Mouse (Mus musculus) midbrain, embryonic 10.5 days (tissue): Measurements from ENCODE around the gene Stk17b. TPM values are rescaled to one million over a fixed set of nuclear protein-coding genes. Genes with fewer than 3 reads are reported as not detected.
"Not testable (repeated sequence)": the region's sequence is repeated elsewhere in the genome, so short reads cannot be mapped to it uniquely, and the experiment has no call there.

Experiments
- DNase-seq: peaks from one replicate; pipeline ENCODE4 v3.0.0-alpha.2; 2017; ENCODE audit warnings: low spot score
- H3K27ac ChIP-seq: fragments of 300-500 bp; sonication (generic); replicated peaks from 2 replicates; pipeline ENCODE4 v1.5.1; 2016; ENCODE audit warnings: mild to moderate bottlenecking
- H3K27me3 ChIP-seq: fragments of 300-500 bp; sonication (generic); 2 replicates; pipeline ENCODE4 v1.6.1; 2016; ENCODE audit warnings: low read depth, mild to moderate bottlenecking; ENCODE audit not compliant: poor library complexity, severe bottlenecking
- H3K36me3 ChIP-seq: fragments of 300-500 bp; sonication (generic); 2 replicates; pipeline ENCODE4 v1.6.1; 2016; ENCODE audit warnings: mild to moderate bottlenecking, moderate library complexity
- H3K4me1 ChIP-seq: fragments of 300-500 bp; sonication (generic); 2 replicates; pipeline ENCODE4 v1.6.1; 2016
- H3K4me3 ChIP-seq: fragments of 300-500 bp; sonication (generic); 2 replicates; pipeline ENCODE4 v1.5.1; 2016; ENCODE audit warnings: mild to moderate bottlenecking, moderate library complexity
- H3K9me3 ChIP-seq: fragments of 300-500 bp; sonication (generic); replicated peaks from 2 replicates; pipeline ENCODE4 v1.6.1; 2016; ENCODE audit warnings: mild to moderate bottlenecking
- WGBS: fragments of 180-500 bp; shearing (Covaris S2); methylation state at CpG from one replicate; pipeline ENCODE4 v1.1.7; 2016; 5-methylcytosine and 5-hydroxymethylcytosine counted together
- polyA plus RNA-seq: library from polyadenylated mRNA; unstranded; fragments of >200 nt; fragmentation: Nextera tagmentation; extraction: Ambion mirVana; gene quantifications from 2 replicates; pipeline ENCODE4 v1.2.1, GENCODE M21; 2016

Gene Stk17b
- polyA plus RNA-seq, 1 experiment from 2014 or later, result 9.6 TPM

DNA sequence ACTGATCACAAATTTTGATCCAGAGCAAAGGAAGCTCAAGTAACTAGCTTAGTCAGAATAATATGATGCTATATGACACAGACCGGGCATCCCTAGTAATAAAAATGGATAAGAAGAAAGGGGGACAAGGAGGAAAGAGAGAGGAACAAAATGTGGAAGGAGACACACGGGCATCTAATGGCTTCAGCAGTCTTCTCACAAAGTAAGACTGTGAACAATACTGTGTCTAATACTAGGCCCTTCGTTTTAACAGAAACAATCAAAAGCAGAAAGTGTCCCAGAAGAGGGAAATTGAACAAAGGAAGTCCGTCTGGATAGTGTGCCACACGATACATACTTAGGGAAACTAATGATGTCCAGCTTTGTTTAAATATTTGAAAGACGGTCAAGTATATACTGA, 10.0 kb downstream of the Stk17b start:
- Histone ChIP-seq H3K4me1 (no peaks in the 10 kb centered on the region), H3K27ac (no peak overlapping the region), H3K4me3 (no peak overlapping the region), H3K27me3 (no peaks in the 10 kb centered on the region), H3K9me3 (no peaks in the 10 kb centered on the region), H3K36me3 (no peaks in the 10 kb centered on the region)
- 90% methylated on average over 6 of the region's 6 CpGs for WGBS
- no peak for DNase-seq

DNA sequence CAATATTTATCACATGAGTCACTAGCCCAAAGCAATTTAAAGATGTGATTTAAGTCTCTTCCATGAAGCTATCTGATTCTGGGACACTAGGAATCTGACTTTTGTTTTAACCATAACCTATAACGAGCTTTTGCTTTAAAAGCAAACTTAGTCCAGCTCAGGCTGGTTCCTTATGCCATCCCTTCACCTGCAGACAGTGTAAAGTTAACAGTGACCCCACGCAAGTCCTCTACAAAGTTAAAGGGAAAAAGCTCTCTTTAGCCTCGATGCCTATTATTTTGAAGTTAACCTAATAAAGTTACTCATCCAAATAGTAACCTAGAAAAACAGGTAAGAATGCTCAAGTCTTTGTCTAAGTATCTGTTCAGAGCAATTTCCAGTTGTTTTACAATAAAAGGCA, 10.5 kb downstream of the Stk17b start:
- Histone ChIP-seq H3K9me3 (no peaks in the 10 kb centered on the region), H3K4me1 (no peaks in the 10 kb centered on the region), H3K27ac (no peak overlapping the region), H3K36me3 (no peaks in the 10 kb centered on the region), H3K4me3 (no peak overlapping the region), H3K27me3 (no peaks in the 10 kb centered on the region)
- 90% methylated on average over 3 of the region's 3 CpGs for WGBS
- no peak for DNase-seq

DNA sequence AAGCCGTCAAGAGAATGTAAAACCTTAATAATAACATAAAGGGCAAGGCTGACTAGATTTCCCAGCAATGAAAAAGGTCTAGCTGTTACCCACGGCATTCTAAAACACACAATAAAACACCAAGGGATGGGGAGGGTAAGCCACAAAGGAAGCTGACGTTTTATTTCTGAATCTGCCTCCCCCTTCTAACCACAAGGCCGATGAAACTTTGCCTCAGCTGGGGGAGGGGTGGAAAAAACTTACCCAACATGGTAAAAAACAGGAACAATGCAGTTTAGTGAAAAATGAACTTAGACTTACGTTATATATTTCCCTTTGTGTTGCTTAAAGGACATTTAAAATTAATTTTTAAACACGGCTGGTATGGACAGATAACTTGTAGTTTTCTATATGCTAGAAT, 11.0 kb downstream of the Stk17b start:
- H3K4me3 ChIP-seq, result no peak overlapping the region
- DNase-seq, result no peak
- 73% methylated on average over 6 of the region's 6 CpGs for WGBS
- no peaks in the 10 kb centered on the region for H3K9me3 ChIP-seq
- no peaks in the 10 kb centered on the region for H3K27me3 ChIP-seq
- H3K36me3 ChIP-seq, result no peaks in the 10 kb centered on the region
- no peaks in the 10 kb centered on the region for H3K4me1 ChIP-seq
- H3K27ac ChIP-seq, result no peak overlapping the region

DNA sequence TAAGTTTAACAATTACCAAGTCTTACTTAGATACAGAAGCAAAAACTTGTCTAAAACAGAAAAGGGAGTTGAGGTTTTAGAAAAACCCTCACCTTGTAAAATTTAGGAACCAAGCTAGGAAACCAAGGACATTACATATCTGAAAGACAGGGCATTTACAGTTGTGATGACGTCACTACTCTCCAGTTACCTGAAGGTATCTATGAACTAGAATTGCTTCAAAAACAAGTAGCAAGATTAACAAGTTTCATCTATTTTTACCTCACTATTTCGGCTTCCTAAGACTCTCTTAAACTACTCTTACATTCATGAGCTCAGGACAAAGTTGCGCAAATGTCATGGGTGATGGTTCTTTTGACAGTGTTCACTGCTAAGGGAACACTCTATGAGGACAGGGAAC, 12.1 kb downstream of the Stk17b start:
- no peaks in the 10 kb centered on the region for H3K4me1 ChIP-seq
- no peak overlapping the region for H3K27ac ChIP-seq
- H3K9me3 ChIP-seq, result no peaks in the 10 kb centered on the region
- H3K4me3 ChIP-seq, result no peak overlapping the region
- 94% methylated on average over 3 of the region's 3 CpGs for WGBS
- no peak for DNase-seq
- no peaks in the 10 kb centered on the region for H3K36me3 ChIP-seq
- no peaks in the 10 kb centered on the region for H3K27me3 ChIP-seq

DNA sequence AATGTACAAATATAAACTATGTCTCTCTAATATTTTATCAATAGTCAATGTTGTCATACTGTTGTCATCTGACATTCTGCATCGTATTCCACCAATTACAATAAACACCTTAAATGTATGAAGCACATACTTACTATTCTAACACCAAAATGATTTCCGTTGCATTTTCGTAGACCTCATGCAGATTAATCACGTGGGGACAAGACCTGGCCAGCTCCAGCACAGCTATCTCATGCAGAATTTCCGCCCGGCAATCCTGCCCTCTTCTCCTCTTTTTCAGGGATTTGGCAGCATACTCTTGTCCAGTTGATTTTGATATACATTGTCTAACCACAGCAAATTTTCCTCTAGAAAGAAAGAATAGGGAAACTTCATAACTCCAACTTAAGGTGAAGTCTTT, 13.5 kb downstream of the Stk17b start:
- no peak overlapping the region for H3K27ac ChIP-seq
- DNase-seq, result no peak
- H3K36me3 ChIP-seq, result no peaks in the 10 kb centered on the region
- H3K27me3 ChIP-seq, result no peaks in the 10 kb centered on the region
- no peak overlapping the region for H3K4me3 ChIP-seq
- H3K9me3 ChIP-seq, result no peaks in the 10 kb centered on the region
- 93% methylated on average over 6 of the region's 6 CpGs for WGBS
- H3K4me1 ChIP-seq, result no peaks in the 10 kb centered on the region

DNA sequence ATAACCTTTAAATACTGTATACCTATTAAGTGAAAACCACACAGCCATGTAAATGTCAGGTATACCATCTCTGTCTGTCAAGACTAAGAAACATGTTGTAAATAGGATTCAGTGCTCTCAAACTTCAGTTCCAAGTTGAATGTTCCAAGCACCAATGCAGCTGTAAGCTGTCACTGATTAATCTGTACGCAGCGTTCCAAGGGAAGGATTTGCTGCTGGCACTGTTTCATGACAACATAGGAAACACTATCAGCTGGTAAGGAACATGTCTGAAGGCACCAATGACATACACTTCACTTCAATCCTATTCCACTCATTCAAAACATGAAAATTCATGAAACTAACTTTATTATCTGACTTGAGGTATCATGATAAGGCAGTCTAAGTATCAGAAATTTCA, 18.9 kb downstream of the Stk17b start:
- H3K4me3 ChIP-seq, result no peak overlapping the region
- 0 out of 2 replicates have a peak, but pooled peaks cover 2% of the 10 kb centered on the region for H3K36me3 ChIP-seq
- H3K4me1 ChIP-seq, result no peaks in the 10 kb centered on the region
- H3K9me3 ChIP-seq, result no peaks in the 10 kb centered on the region
- DNase-seq, result no peak
- WGBS, result 89% methylated on average over 2 of the region's 2 CpGs
- H3K27ac ChIP-seq, result no peak overlapping the region
- no peaks in the 10 kb centered on the region for H3K27me3 ChIP-seq

DNA sequence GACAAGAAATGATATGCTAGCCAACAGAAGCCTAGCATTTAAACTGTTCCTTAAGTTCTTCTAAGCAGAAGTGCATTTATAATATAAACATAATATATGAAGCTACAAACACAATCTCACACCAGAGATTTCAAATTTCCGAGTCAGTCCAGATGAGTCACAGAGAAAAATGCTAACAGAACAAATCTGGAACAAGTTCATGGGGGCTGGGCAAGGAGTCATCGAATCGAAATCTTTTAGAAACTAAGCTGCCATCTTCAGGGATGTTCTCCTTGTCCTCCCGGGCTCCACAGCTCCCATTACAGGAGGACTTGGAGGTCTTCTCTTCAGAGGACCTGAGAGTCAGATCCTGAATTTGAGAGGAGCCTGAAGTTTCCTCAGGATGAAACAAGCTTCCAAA, 27.7 kb downstream of the Stk17b start:
- Histone ChIP-seq H3K4me1 (no peaks in the 10 kb centered on the region), H3K9me3 (no peaks in the 10 kb centered on the region), H3K27me3 (no peaks in the 10 kb centered on the region), H3K27ac (no peak overlapping the region), H3K4me3 (no peak overlapping the region), H3K36me3 (0 out of 2 replicates have a peak, but pooled peaks cover 4% of the 10 kb centered on the region)
- DNase-seq, result no peak
- WGBS, result 92% methylated on average over 4 of the region's 4 CpGs

DNA sequence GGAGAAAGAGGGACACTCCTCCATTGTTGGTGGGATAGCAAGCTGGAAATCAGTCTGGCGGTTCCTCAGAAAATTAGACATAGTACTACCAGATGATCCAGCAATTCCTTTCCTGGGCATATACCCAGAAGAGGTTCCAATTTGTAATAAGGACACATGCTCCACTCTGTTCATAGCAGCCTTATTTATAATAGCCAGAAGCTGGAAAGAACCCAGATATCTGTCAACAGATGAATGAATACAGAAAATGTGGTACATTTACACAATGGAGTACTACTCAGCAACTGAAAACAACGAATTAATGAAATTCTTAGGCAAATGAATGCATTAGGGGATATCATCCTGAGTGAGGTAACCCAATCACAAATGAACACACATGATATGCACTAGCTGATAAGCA, 31.5 kb downstream of the Stk17b start:
- not testable (repeated sequence) for DNase-seq, H3K27ac ChIP-seq
- 85% methylated on average over 2 of the region's 2 CpGs for WGBS

DNA sequence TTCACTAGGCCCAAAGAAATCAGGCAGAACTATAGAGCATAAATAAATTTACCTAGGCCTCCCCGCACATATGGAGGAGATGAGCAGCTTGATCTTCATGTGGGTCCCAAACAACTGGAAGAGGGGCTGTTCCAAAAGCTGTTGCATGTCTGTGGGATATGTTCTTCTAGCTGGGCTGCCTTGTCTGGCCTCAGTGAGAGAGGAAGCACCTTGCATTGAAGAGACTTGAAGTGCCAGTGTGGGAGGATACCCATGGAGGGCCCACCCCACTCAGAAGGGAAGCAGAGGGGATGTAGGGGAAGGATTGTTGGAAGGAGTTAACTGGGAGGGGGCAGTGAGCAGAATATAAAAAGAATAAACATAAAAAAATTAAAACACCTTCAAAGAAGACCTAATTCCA, 33.9 kb downstream of the Stk17b start:
- Histone ChIP-seq H3K27me3 (no peaks in the 10 kb centered on the region), H3K27ac (no peak overlapping the region), H3K36me3 (no peaks in the 10 kb centered on the region), H3K4me3 (no peak overlapping the region), H3K4me1 (no peaks in the 10 kb centered on the region; the same call in 1 of the 2 replicates), H3K9me3 (no peaks in the 10 kb centered on the region)
- WGBS, result 61% methylated on average over 1 of the region's 1 CpGs
- DNase-seq, result no peak

More for the DNA sequence above, 31.5 kb downstream of the Stk17b start:
- H3K36me3 ChIP-seq, H3K4me3 ChIP-seq, H3K4me1 ChIP-seq, H3K27me3 ChIP-seq, H3K9me3 ChIP-seq: not testable (repeated sequence)

DNA sequence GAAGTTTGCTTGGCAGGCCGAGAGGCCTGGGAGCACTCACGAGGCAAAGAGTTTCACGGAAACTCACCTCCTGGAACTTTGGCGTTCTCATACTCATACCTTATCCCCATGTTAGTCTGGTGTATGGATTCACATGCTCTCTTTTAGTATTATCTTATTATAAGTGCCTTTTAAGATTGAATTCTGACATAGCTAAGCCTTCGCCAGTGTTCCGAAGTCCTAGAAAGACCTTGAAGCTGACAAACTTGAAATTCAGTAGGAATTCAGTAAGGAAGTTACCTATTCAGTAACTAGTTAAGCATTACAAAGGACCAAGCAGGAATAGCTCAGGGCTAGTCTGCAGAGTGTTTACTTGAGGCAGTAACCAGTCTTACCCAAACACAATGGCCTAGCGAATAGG, 34.3 kb downstream of the Stk17b start:
- not testable (repeated sequence) for H3K4me1 ChIP-seq, H3K36me3 ChIP-seq, H3K4me3 ChIP-seq, H3K27me3 ChIP-seq, H3K27ac ChIP-seq, DNase-seq, H3K9me3 ChIP-seq
- WGBS, result 76% methylated on average over 7 of the region's 7 CpGs

DNA sequence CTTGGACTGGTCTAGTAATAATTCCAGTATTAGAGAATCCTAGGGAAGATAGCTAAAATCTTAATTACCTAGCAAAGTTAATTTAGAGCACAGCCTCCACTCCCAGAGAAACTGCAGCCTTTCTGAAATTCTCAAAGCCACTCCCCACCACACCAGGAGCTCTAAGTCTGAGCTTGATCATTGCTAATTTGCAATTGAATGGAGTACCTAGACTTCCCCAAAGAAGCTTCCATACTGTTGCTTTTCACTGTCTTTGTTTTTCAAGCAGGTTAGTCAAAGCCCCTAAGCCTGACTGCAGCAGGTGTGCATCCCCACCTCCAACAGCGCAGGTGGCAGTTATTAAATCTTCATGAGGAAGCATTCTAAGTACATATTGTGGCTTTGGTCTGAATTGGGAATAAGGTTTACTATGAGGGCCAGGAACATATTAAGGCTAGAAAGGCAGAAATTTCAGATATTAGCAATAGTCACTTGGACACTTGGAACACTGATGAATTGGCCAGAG, 35.1 kb downstream of the Stk17b start:
- 57% methylated on average over 1 of the region's 1 CpGs for WGBS
- DNase-seq, result not testable (repeated sequence)

DNA sequence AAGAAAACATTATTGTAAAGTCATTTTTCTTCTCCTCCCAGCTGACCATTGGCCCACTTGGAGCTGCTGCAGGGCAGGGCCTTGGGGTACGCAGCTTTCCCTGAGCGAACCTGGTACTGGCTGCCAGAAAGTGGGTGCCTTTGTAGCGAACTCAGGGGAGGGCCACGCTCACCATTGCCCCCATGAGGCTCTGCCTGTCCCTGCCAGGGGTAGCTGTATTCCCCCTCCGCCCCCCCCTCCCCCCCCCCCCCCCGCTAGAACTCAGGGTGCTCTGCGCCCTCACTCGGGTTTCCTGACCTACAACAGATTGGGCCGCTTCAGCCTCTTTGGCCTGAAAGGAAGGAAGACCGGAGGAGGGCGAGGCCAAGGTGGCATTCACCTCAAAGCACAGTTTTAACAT, 36.5 kb downstream of the Stk17b start:
- no peaks in the 10 kb centered on the region for H3K36me3 ChIP-seq

More for the DNA sequence above, 35.1 kb downstream of the Stk17b start:
- H3K4me1 ChIP-seq, H3K27me3 ChIP-seq, H3K27ac ChIP-seq, H3K9me3 ChIP-seq, H3K4me3 ChIP-seq, H3K36me3 ChIP-seq: not testable (repeated sequence)

DNA sequence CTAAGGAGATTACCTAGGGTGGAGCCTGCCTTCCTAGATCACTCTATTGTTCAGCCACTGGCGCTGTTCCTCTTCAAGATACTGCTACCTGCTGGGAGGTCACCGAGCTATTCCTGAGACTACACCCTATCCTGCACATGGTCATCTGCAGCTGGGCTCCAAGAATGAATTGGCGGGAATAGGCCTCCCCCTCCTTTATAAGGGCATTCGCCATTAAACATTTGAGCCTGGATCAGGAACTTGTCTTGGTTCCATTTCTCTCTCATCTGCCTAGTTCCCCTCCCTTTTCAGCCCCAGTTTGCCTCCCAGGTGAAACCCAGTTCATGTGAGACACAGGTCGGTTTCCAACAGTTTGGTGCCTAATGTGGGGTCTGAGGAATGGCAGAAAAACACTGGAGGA, 39.0 kb downstream of the Stk17b start:
- no peaks in the 10 kb centered on the region; the same call in 1 of the 2 replicates for H3K4me1 ChIP-seq
- no peak overlapping the region for H3K27ac ChIP-seq
- 62% methylated on average over 5 of the region's 5 CpGs for WGBS
- H3K9me3 ChIP-seq, result no peaks in the 10 kb centered on the region
- no peaks in the 10 kb centered on the region for H3K27me3 ChIP-seq
- no peak for DNase-seq
- H3K4me3 ChIP-seq, result no peak overlapping the region
- no peaks in the 10 kb centered on the region for H3K36me3 ChIP-seq

More for the DNA sequence above, 36.5 kb downstream of the Stk17b start:
- Histone ChIP-seq H3K27ac (no peak overlapping the region), H3K4me1 (no peaks in the 10 kb centered on the region; the same call in 1 of the 2 replicates), H3K9me3 (no peaks in the 10 kb centered on the region), H3K4me3 (no peak overlapping the region), H3K27me3 (no peaks in the 10 kb centered on the region)
- no peak for DNase-seq
- 26% methylated on average over 9 of the region's 11 CpGs for WGBS
